Comparison of ENCODE assay signal across 13 mouse cellular contexts in genomic region chr17:3209581-3209980, GRCm38 (mm10).
"Had no signal": no experiment of that assay in that cellular context is flagged by ENCODE, and none has a peak within 500 bp of the region (broad histone marks: within the 10 kb centered on the region; RNA-seq: fewer than 3 reads in every experiment).

No protein-coding gene starts in this region.

- H3K27ac ChIP-seq: kidney, embryonic 15.5 days; limb, embryonic 15.5 days; liver, embryonic 13.5 days; midbrain, embryonic 12.5 days had no signal

- DNase-seq: kidney, adult 2 months; kidney, postnatal 14 days; layer of hippocampus, postnatal 36 days; liver, embryonic 13.5 days; lung, adult 2 months; lung, postnatal 10 days; lung, postnatal 4 days; thymus, postnatal 14 days had no signal

- H3K4me3 ChIP-seq: kidney, embryonic 15.5 days; limb, embryonic 15.5 days; liver, embryonic 13.5 days; megakaryocyte, embryonic 14.5 days; midbrain, embryonic 12.5 days had no signal

- H3K9me3 ChIP-seq: kidney, embryonic 15.5 days; limb, embryonic 15.5 days; liver, embryonic 13.5 days; megakaryocyte, embryonic 14.5 days; midbrain, embryonic 12.5 days had no signal

- H3K27me3 ChIP-seq: kidney, embryonic 15.5 days; limb, embryonic 15.5 days; liver, embryonic 13.5 days; megakaryocyte, embryonic 14.5 days; midbrain, embryonic 12.5 days had no signal

- H3K9ac ChIP-seq: kidney, embryonic 15.5 days; limb, embryonic 15.5 days; liver, embryonic 13.5 days; midbrain, embryonic 12.5 days had no signal

- ATAC-seq: midbrain, embryonic 16.5 days had no signal

- H3K4me2 ChIP-seq: kidney, embryonic 15.5 days; limb, embryonic 15.5 days; liver, embryonic 13.5 days; midbrain, embryonic 12.5 days had no signal

- H3K4me1 ChIP-seq: midbrain, embryonic 12.5 days had no signal
